Mouse (Mus musculus) lung, adult 2 months (tissue): ENCODE data around the gene Vstm4. TPM values are rescaled to one million over a fixed set of nuclear protein-coding genes. Genes with fewer than 3 reads are reported as not detected.

ENCODE experiments used
- DNase-seq: peaks from one replicate; pipeline ENCODE4 v3.0.0; 2022
- H3K4me1 ChIP-seq: fragments of 200-500 bp; 2 replicates; pipeline ENCODE4 v1.6.1; 2011; ENCODE audit warnings: low read length; ENCODE audit not compliant: control insufficient read depth, insufficient read depth
- H3K4me3 ChIP-seq: fragments of 200-500 bp; replicated peaks from 2 replicates; pipeline ENCODE3; 2011; ENCODE audit warnings: low read depth, mild to moderate bottlenecking, control low read depth, low read length; ENCODE audit errors: extremely low read depth
- CTCF ChIP-seq: fragments of 200-500 bp; IDR thresholded peaks from 2 replicates; pipeline ENCODE4 v1.5.1; 2011; ENCODE audit warnings: mild to moderate bottlenecking, low read length, control low read depth; ENCODE audit not compliant: insufficient read depth
- POLR2A ChIP-seq: fragments of 200-500 bp; IDR thresholded peaks from 2 replicates; pipeline ENCODE4 v1.6.1; 2011; ENCODE audit warnings: low read depth, mild to moderate bottlenecking, control low read depth, low read length, borderline replicate concordance; ENCODE audit errors: extremely low read depth
- WGBS: fragments of 180-500 bp; shearing (Covaris S2); methylation state at CpG from one replicate; pipeline ENCODE4 v1.1.7; 2018; 5-methylcytosine and 5-hydroxymethylcytosine counted together
- polyA plus RNA-seq: library from polyadenylated mRNA; depleted of rRNA; stranded (reverse); fragments of >200 nt; gene quantifications from 2 replicates; pipeline ENCODE4 v1.2.3, GENCODE M21; 2012

The Vstm4 gene
- polyA plus RNA-seq, 1 experiment, result 12.1 TPM

GRCm38 (mm10) chr14:32931709-32932108, 75.2 kb downstream of the Vstm4 start:
- no peaks in the 10 kb centered on the region; the same call in 1 of the 2 replicates for H3K4me1 ChIP-seq
- WGBS, result 70% methylated on average over 10 of the region's 10 CpGs
- H3K4me3 ChIP-seq, result no peak overlapping the region
- TF ChIP-seq CTCF (no peak), POLR2A (no peak)
- no peak for DNase-seq

- TF ChIP-seq CTCF (no peak), POLR2A (no peak)
- H3K4me3 ChIP-seq, result no peak overlapping the region
- WGBS, result 80% methylated on average over 8 of the region's 8 CpGs
- H3K4me1 ChIP-seq, result no peaks in the 10 kb centered on the region; the same call in 1 of the 2 replicates
- DNase-seq, result no peak
These were observed 75.7 kb downstream of the Vstm4 start for GRCm38 (mm10) chr14:32932220-32932619.

GRCm38 (mm10) chr14:32934064-32934463, 77.5 kb downstream of the Vstm4 start:
- TF ChIP-seq CTCF, result no peak
- no peak for TF ChIP-seq POLR2A
- Histone ChIP-seq H3K4me3 (no peak overlapping the region), H3K4me1 (no peaks in the 10 kb centered on the region; the same call in 1 of the 2 replicates)
- no peak for DNase-seq
- WGBS, result 47% methylated on average over 6 of the region's 6 CpGs

GRCm38 (mm10) chr14:32939217-32939616, 82.7 kb downstream of the Vstm4 start:
- no peak for TF ChIP-seq POLR2A
- TF ChIP-seq CTCF, result no peak
- WGBS, result 55% methylated on average over 5 of the region's 5 CpGs
- H3K4me3 ChIP-seq, result no peak overlapping the region
- no peak for DNase-seq
- H3K4me1 ChIP-seq, result no peaks in the 10 kb centered on the region

GRCm38 (mm10) chr14:32947512-32947911, 91.0 kb downstream of the Vstm4 start:
- no peak for DNase-seq
- no peak for TF ChIP-seq CTCF
- no peak for TF ChIP-seq POLR2A
- no peak overlapping the region for H3K4me3 ChIP-seq
- 85% methylated on average over 2 of the region's 2 CpGs for WGBS
- no peaks in the 10 kb centered on the region for H3K4me1 ChIP-seq

GRCm38 (mm10) chr14:32950312-32951301, 94.1 kb downstream of the Vstm4 start:
- 47% methylated on average over 20 of the region's 20 CpGs for WGBS
- Histone ChIP-seq H3K4me3 (no peak overlapping the region), H3K4me1 (no peaks in the 10 kb centered on the region)
- DNase-seq, result no peak
- TF ChIP-seq CTCF, result no peak
- no peak for TF ChIP-seq POLR2A

- no peak for DNase-seq
- TF ChIP-seq POLR2A (no peak), CTCF (no peak)
- 53% methylated on average over 8 of the region's 8 CpGs for WGBS
- no peaks in the 10 kb centered on the region for H3K4me1 ChIP-seq
- no peak overlapping the region for H3K4me3 ChIP-seq
These were observed 99.9 kb downstream of the Vstm4 start for GRCm38 (mm10) chr14:32956486-32956885.

GRCm38 (mm10) chr14:32958671-32959070, 102.1 kb downstream of the Vstm4 start:
- DNase-seq, result no peak
- H3K4me3 ChIP-seq, result no peak overlapping the region
- TF ChIP-seq CTCF (no peak), POLR2A (no peak)
- no peaks in the 10 kb centered on the region for H3K4me1 ChIP-seq
- 48% methylated on average over 8 of the region's 8 CpGs for WGBS

- no peak for TF ChIP-seq POLR2A
- TF ChIP-seq CTCF, result peak; percentile 67
- Histone ChIP-seq H3K4me1 (no peaks in the 10 kb centered on the region), H3K4me3 (no peak overlapping the region)
- peak; percentile 38 for DNase-seq
- 46% methylated on average over 5 of the region's 5 CpGs for WGBS
These were observed 103.9 kb downstream of the Vstm4 start for GRCm38 (mm10) chr14:32960481-32960880.

GRCm38 (mm10) chr14:32964742-32965141, 108.2 kb downstream of the Vstm4 start:
- no peak overlapping the region for H3K4me3 ChIP-seq
- no peaks in the 10 kb centered on the region for H3K4me1 ChIP-seq
- no peak for DNase-seq
- TF ChIP-seq CTCF (no peak), POLR2A (no peak)
- WGBS, result 81% methylated on average over 10 of the region's 10 CpGs
